Mouse (Mus musculus) thymus, postnatal 14 days (tissue): ENCODE data around the gene Hist2h2aa2.

Source experiments
- DNase-seq: peaks from one replicate; pipeline ENCODE4 v3.0.0; 2021

Gene Hist2h2aa2

GRCm38 (mm10) chr3:96195616-96196313, 44.3 kb downstream of the Hist2h2aa2 start:
- peak; percentile 27 for DNase-seq

GRCm38 (mm10) chr3:96194966-96195365, 45.1 kb downstream of the Hist2h2aa2 start:
- DNase-seq, result no peak

- no peak for DNase-seq
These were observed 47.1 kb downstream of the Hist2h2aa2 start for GRCm38 (mm10) chr3:96192977-96193376.
